Mouse (Mus musculus): ENCODE measurements around the gene Sept9. TPM values are rescaled to one million over a fixed set of nuclear protein-coding genes. Genes with fewer than 3 reads are reported as not detected.

Sept9 gene
- polyA plus RNA-seq, 1 experiment from 2014 or later: 180 TPM

DNA sequence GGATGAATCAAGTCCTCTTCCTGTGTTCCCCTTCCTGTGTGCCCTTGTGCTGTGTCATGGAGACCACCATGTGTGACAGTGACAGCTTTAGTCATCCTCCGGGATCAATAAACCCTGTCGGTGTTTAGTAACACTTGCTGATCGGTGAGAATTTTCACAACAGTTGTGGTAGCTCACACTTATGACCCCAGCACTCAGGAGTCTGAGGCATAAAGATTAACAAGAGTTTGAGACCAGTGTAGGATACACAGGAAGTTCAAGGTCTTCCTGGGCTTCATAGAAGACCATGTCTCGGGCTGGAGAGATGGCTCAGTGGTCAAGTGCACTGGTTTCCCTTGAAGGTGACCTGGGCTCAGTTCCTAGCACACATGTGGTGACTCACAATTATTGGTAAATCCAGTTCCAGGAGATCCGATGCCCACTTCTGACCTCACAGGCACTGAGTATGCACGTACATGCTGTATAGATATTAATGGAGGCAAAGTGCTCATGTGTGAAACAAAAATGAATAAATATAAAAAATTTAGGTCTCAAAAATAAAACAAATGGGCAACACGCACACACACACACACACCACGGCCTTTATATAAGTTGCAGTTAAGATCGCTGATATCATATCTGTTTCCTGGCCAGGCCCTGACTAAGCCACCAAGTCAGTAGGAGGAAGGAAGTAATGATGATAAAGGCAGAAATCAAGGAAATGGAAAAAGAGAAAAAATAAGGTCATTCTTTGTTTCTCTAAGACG lies 43.1 kb downstream of the Sept9 start:
- Histone ChIP-seq H3K9ac (no peak overlapping the region), H3K27ac (no peak overlapping the region), H3K4me2 (no peak overlapping the region), H3K4me3 (replicated peaks) (no peak overlapping the region), H3K27me3 (no peaks in the 10 kb centered on the region; the same call in 1 of the 2 replicates), H3K9me3 (no peaks in the 10 kb centered on the region), H3K36me3 (replicated peaks) (no peaks in the 10 kb centered on the region), H3K4me1 (peaks cover 3% of the 10 kb centered on the region)
- no peak for ATAC-seq (ENCODE audit: low FRiP score)
- 93% methylated on average over 10 of the region's 10 CpGs for WGBS

DNA sequence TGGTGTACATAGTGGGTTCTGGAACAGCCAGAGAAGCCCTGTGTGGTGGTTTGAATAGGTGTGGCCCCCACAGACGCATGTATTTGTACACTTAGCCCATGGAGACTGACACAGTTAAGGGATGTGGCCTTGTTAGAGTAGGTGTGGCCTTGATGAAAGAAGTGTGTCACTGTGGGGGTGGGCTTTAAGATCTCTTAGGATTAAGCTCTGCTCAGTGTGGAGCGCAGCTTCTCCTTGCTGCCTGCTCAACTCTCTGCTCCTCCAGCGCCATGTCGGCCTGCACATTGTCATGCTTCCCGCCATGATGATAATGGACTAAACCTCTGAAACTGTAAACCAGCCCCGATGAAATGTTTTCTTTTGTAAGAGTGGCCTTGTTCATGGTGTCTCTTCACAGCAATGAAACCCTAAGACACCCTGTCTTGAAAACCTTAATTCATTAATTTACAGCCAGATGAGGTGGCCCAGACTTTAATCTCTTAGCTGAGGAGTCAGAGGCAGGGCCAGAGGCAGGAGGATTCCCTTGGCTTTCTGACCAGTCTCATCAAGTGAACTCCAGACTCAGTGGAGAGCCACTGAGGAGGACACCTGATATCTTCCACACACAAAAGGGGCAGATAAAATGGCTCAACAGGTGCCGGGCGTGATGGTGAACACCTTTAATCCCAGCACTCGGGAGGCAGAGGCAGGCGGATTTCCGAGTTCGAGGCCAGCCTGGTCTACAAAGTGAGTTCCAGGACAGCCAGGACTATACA lies 44.3 kb downstream of the Sept9 start:
- Histone ChIP-seq H3K9me3 (no peaks in the 10 kb centered on the region), H3K4me3 (replicated peaks) (no peak overlapping the region), H3K9ac (no peak overlapping the region), H3K27me3 (no peaks in the 10 kb centered on the region; the same call in 1 of the 2 replicates), H3K4me1 (peaks cover 7% of the 10 kb centered on the region), H3K4me2 (no peak overlapping the region), H3K27ac (no peak overlapping the region), H3K36me3 (replicated peaks) (no peaks in the 10 kb centered on the region)
- ATAC-seq (ENCODE audit: low FRiP score): no peak
- WGBS: 88% methylated on average over 12 of the region's 12 CpGs

DNA sequence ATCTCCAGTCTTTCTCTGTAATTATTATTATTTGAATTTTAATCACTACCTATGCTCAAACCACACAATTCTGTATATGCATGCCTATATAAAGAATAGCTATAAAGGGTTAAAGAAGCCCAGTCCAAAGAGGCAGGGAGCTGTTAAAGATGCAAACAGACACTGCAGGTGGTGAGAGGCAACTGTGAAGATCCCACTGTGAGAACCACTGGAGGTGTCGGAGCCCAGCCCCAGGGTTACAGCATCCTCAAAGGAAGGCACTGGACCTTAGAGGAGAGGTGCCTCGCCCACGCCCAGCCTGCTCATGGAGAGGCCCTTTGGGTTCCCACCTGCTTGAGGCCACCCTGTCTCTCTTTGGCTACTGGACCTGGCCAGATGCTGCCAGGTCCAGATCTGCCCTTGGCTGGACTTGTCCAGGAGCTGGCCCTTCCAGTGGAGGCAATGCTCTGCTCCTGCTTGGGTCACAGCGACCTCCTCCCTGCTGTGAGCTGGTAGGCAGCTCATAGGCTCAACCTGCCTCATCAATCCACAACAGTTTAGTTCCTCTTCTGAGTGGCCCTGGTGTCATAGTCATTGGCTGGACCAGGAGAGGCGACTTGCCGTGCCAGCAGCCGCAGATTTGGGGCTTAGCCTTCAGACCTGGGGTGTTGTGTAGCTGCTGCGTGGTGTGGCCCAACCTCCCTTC lies 45.7 kb downstream of the Sept9 start:
- Histone ChIP-seq H3K9ac (no peak overlapping the region), H3K27me3 (no peaks in the 10 kb centered on the region; the same call in 1 of the 2 replicates), H3K4me2 (no peak overlapping the region), H3K27ac (no peak overlapping the region), H3K4me1 (peaks cover 16% of the 10 kb centered on the region), H3K36me3 (replicated peaks) (no peaks in the 10 kb centered on the region), H3K4me3 (replicated peaks) (no peak overlapping the region), H3K9me3 (no peaks in the 10 kb centered on the region)
- WGBS: 60% methylated on average over 8 of the region's 8 CpGs
- no peak for ATAC-seq (ENCODE audit: low FRiP score)

DNA sequence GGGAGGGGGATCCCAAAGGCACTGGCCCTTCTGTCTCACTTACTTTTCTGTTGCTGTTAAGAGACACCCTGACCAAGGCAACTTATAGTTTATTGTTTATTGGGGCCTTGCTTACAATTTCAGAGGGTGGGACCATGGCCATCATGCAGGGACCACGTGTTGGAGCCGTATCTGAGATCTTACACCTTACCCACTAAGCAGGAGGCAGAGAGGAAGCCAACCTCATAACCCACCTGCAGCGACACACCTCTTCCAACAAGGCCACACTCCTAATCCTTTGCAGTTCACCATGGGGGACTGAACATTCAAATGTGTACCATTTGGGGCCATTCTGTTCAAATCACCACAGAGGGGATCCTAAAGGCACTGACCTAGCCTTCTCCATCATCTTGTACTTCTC lies 46.4 kb downstream of the Sept9 start:
- H3K36me3 ChIP-seq (replicated peaks): no peaks in the 10 kb centered on the region
- H3K9ac ChIP-seq: no peak overlapping the region
- H3K27ac ChIP-seq: no peak overlapping the region
- H3K4me3 ChIP-seq (replicated peaks): no peak overlapping the region
- H3K4me1 ChIP-seq: peaks cover 16% of the 10 kb centered on the region
- WGBS: 74% methylated on average over 3 of the region's 3 CpGs
- no peak for ATAC-seq (ENCODE audit: low FRiP score)
- no peaks in the 10 kb centered on the region; the same call in 1 of the 2 replicates for H3K27me3 ChIP-seq
- H3K4me2 ChIP-seq: no peak overlapping the region
- no peaks in the 10 kb centered on the region for H3K9me3 ChIP-seq

DNA sequence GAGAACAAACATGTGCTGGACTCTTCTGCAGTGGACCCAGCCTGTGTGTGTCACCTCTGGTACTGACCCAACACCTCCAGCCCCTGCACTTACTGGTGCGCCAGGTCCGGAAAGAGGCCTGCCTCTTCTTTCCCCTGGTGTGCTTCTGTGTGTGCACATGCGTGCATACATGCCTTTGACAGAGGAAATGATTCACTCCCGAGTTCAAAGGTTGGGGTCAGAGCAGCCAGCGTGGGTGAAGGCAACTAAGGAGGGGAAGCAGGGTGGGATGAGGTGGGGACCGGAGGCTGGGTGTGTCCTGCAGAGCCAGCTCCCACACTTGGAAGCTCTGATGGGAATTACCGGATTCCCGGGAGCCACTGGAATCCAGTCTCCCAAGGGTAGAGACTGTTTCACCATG lies 46.8 kb downstream of the Sept9 start:
- Histone ChIP-seq H3K27me3 (no peaks in the 10 kb centered on the region; the same call in 1 of the 2 replicates), H3K9ac (no peak overlapping the region), H3K36me3 (replicated peaks) (no peaks in the 10 kb centered on the region), H3K4me1 (peaks cover 16% of the 10 kb centered on the region), H3K4me3 (replicated peaks) (no peak overlapping the region), H3K9me3 (no peaks in the 10 kb centered on the region), H3K27ac (no peak overlapping the region), H3K4me2 (no peak overlapping the region)
- 75% methylated on average over 8 of the region's 8 CpGs for WGBS
- no peak for ATAC-seq (ENCODE audit: low FRiP score)

DNA sequence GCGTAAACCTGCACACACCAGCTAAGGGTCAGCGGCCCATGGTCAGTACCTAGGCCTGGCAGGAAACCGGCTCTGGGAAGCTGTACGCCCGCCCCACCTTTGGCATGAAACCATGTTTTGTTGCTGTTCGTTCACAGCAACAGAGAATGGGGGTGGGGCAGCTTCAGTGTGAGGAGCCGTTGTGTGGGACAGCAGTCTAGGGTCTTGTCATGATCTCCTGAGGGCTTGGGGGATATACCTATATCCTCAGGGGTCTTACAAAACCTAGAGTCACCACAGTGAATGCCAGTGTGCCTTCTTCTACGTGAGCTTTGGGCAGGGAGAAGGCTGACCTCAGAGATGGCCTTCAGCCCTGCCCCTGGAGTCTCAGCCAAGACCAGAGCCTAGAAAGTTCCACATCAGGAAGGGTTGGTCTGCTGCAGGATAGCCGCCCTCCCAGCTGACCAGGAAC lies 47.5 kb downstream of the Sept9 start:
- H3K27me3 ChIP-seq: no peaks in the 10 kb centered on the region
- 86% methylated on average over 9 of the region's 9 CpGs for WGBS
- no peaks in the 10 kb centered on the region for H3K9me3 ChIP-seq
- no peak overlapping the region for H3K27ac ChIP-seq
- no peak overlapping the region for H3K4me2 ChIP-seq
- peaks cover 16% of the 10 kb centered on the region for H3K4me1 ChIP-seq
- no peak overlapping the region for H3K9ac ChIP-seq
- no peaks in the 10 kb centered on the region for H3K36me3 ChIP-seq (replicated peaks)
- H3K4me3 ChIP-seq (replicated peaks): no peak overlapping the region
- no peak for ATAC-seq (ENCODE audit: low FRiP score)

DNA sequence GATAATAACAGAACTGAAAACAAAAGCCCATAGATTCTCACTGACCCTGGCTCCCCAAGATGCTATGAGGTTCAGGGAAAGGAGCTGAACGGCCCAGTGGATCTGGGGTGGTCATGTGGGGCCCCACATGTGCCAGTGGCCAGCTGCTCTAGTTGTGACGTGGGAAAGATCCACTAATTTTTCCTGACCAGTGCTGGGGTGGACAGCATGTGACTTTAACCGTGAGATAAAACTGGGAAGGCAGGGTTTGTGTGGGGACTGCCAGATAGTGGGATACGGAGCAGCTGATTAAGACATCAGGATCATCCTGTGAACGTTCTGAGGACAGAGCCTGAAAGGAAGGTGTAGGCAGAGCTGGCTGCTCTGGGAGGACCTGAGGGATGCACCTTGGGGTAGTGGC lies 48.1 kb downstream of the Sept9 start:
- WGBS: 81% methylated on average over 5 of the region's 5 CpGs
- Histone ChIP-seq H3K9ac (no peak overlapping the region), H3K4me2 (no peak overlapping the region), H3K9me3 (no peaks in the 10 kb centered on the region), H3K27ac (no peak overlapping the region), H3K36me3 (replicated peaks) (no peaks in the 10 kb centered on the region), H3K27me3 (no peaks in the 10 kb centered on the region), H3K4me1 (peaks cover 16% of the 10 kb centered on the region), H3K4me3 (replicated peaks) (no peak overlapping the region)
- ATAC-seq (ENCODE audit: low FRiP score): no peak

DNA sequence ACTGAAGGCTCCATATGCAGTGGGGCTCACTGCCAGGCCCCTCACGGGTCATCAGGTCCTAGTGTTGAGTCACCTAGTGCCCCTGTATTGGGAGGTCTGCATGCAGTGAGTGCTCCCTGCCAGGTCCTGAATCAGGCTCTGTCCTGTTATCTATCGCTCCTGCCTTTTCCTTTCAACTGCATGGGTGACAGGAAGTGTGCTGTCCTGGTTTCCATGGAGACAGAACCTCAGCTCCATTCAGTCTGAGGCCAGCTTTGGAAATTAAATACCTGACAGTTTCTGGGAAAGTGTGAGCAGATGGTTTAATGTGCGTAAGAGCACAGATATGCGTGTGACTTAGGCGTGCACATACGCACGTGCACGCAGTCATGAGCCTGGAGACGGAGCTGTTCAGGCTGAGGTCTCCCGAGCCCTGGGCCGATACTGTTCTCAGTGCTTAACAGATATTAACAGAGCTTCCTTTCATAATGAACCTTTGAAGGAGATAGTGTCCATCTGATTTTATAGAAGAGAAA lies 49.3 kb downstream of the Sept9 start:
- no peak overlapping the region for H3K9ac ChIP-seq
- H3K36me3 ChIP-seq (replicated peaks): no peaks in the 10 kb centered on the region
- WGBS: 61% methylated on average over 11 of the region's 11 CpGs
- ATAC-seq (ENCODE audit: low FRiP score): peak; percentile 55; the same call in 1 of the 2 replicates
- no peak overlapping the region for H3K4me3 ChIP-seq (replicated peaks)
- H3K27ac ChIP-seq: peak overlapping the region; percentile 50
- H3K27me3 ChIP-seq: no peaks in the 10 kb centered on the region
- no peak overlapping the region for H3K4me2 ChIP-seq
- peaks cover 17% of the 10 kb centered on the region for H3K4me1 ChIP-seq
- H3K9me3 ChIP-seq: no peaks in the 10 kb centered on the region

DNA sequence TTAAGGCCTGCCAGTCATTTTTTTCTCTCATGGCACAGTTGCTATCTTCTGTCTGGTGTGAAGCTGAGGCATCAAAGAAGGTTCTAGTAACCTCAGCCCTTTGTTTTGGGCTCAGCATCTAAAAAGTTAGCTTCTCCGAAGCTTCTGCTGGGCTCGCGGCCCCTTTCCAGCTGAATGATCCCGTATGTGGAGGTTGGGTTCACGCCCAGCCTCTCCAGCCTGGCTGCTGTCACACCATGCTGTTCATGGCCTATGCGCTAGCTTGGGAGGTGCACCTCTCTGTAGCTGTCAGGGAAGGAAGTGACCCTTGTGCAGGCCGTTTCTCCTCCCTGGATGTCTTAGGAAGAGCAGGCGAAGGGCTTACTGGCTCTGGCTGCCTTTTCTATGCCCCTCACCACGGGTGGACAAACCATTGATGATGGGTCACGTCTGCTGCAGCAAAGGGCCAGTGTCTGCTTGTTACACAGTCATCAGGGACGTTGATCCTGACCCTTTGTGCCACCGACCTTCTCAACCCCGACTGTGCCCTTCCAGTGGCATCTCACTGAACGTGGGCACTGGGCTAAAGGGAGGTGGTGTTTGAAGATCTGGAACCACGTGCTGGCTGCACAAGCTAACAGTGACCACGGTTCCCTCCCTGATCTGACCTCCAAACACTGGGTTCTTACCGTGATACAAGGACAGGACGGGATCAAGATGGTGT lies 50.0 kb downstream of the Sept9 start:
- ATAC-seq (ENCODE audit: low FRiP score): no peak
- no peak overlapping the region for H3K4me3 ChIP-seq (replicated peaks)
- no peak overlapping the region for H3K4me2 ChIP-seq
- no peaks in the 10 kb centered on the region for H3K36me3 ChIP-seq (replicated peaks)
- no peaks in the 10 kb centered on the region for H3K9me3 ChIP-seq
- H3K27me3 ChIP-seq: no peaks in the 10 kb centered on the region
- no peak overlapping the region for H3K9ac ChIP-seq
- H3K27ac ChIP-seq: peak overlapping the region; percentile 50; the same call in 1 of the 2 replicates
- H3K4me1 ChIP-seq: peaks cover 22% of the 10 kb centered on the region
- 77% methylated on average over 18 of the region's 18 CpGs for WGBS

DNA sequence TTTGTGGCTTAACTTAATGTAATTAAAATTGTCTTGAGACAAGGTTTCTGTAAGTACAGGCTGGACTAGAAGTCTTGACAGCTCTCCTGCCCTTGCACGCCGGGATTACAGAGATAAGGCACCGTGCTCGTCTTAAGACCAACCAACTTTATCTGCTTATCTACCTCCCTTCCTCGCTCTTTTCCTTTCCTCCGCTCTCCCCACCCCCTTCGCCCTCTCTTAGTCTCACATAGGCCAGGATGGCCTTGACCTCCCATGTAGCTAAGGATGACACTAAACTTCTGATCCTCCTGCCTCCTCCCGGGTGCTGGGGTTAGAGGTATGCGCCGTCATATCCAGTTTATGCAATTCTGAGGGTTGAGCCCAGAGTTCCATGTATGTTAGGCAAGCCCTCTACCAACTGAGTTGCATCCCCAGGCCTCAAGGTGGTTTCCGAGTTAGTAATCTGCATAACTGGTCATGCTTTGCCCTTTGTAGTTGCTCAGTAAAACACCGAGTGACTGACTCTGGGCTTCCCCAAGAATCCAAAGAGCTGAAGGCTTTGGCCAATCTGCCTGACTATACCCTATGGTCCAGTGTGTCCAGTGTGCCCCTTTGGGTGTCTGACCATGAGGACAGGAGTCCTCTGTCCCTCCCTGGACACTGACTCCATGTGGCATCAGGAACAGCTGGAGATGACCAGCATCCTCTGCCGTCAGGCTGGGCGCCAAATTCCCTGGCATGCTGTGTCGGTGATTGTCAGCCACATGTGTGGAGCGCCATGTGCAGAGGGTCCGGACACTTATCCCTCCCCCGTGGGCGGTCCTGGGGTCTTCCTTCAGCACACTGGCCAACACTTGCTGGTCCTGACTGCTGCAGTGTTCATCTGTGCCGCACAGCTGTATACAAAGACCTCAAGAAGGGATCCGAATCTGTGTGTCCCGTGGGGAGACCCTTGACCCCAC lies 50.8 kb downstream of the Sept9 start:
- no peak for ATAC-seq (ENCODE audit: low FRiP score)

DNA sequence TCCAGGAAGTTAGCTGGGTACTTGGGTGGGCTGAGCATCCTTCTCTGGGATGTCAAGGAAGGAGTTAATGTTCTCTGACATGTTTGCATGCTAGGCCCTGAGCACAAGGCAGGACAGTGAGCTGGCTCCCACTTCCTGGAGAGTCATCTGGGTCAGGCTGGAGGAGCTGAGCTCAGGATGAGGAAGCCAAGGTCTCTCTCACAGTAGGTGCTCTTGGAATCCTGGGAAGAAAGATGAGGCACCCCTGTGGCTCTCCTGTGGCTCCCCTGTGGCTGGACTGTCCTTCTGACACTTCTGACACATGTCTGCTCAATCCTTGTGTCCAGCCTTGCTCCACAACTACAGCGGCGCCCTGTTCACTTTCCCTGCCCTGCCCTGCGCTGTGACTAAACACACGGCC lies 52.3 kb downstream of the Sept9 start:
- H3K27me3 ChIP-seq: no peaks in the 10 kb centered on the region
- no peaks in the 10 kb centered on the region for H3K9me3 ChIP-seq
- H3K9ac ChIP-seq: no peak overlapping the region
- ATAC-seq (ENCODE audit: low FRiP score): no peak
- 86% methylated on average over 4 of the region's 4 CpGs for WGBS
- H3K4me3 ChIP-seq (replicated peaks): no peak overlapping the region
- peaks cover 30% of the 10 kb centered on the region for H3K4me1 ChIP-seq
- H3K4me2 ChIP-seq: no peak overlapping the region
- no peaks in the 10 kb centered on the region for H3K36me3 ChIP-seq (replicated peaks)
- H3K27ac ChIP-seq: no peak overlapping the region

More for the DNA sequence above, 50.8 kb downstream of the Sept9 start:
- Histone ChIP-seq H3K27me3 (no peaks in the 10 kb centered on the region), H3K9me3 (no peaks in the 10 kb centered on the region), H3K9ac (no peak overlapping the region), H3K27ac (no peak overlapping the region), H3K36me3 (replicated peaks) (no peaks in the 10 kb centered on the region), H3K4me2 (no peak overlapping the region), H3K4me1 (peaks cover 22% of the 10 kb centered on the region), H3K4me3 (replicated peaks) (no peak overlapping the region)
- 93% methylated on average over 22 of the region's 22 CpGs for WGBS
